Mouse (Mus musculus) thymus, adult 2 months (tissue): ENCODE data around the gene Tmem207.

Experiments
- CTCF ChIP-seq: fragments of 200-500 bp; IDR thresholded peaks from 2 replicates; pipeline ENCODE4 v1.5.1; 2012; ENCODE audit warnings: mild to moderate bottlenecking, control low read depth, low read length, moderate library complexity, borderline replicate concordance; ENCODE audit not compliant: control insufficient read depth, poor library complexity, insufficient read depth; ENCODE audit errors: extremely low read depth
- POLR2A ChIP-seq: fragments of 200-500 bp; IDR thresholded peaks from 2 replicates; pipeline ENCODE4 v1.6.1; 2012; ENCODE audit warnings: mild to moderate bottlenecking, low read length, control low read depth, moderate library complexity; ENCODE audit not compliant: control insufficient read depth, poor library complexity, insufficient read depth; ENCODE audit errors: extremely low read depth

GRCm38 (mm10) chr16:26546170-26546878, 19.8 kb upstream of the Tmem207 start:
- no peak for TF ChIP-seq POLR2A
- no peak for TF ChIP-seq CTCF
